Mouse (Mus musculus) urinary bladder, postnatal 14 days (tissue): ENCODE results near the gene Eif4e.
A peak's percentile ranks its signal among the peaks of the same experiment; 100 is the strongest.
"Not testable (repeated sequence)": the region's sequence is repeated elsewhere in the genome, so short reads cannot be mapped to it uniquely, and the experiment has no call there.

Experiments used
- DNase-seq: peaks from one replicate; pipeline ENCODE4 v3.0.0; 2021; ENCODE audit warnings: low spot score

Gene Eif4e

DNA sequence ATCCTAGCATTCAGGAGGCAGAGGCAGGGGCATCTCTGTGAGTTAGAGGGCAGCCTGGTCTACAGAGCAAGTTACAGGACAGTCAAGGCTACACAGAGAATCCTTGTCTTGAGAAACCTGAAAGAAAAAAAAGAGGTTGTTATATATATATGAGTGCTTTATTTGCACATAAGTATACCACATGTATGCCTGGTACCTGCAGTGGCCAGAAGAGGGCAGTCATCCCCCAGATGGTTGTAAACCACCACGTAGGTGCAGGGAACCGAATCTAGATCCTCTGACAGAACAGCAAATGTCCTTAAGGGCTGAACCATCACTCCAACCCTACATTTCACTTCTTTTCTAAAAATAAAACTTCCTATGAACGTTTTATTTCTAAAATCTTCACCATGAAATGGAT is 8.1 kb upstream of the Eif4e start:
- DNase-seq = no peak

DNA sequence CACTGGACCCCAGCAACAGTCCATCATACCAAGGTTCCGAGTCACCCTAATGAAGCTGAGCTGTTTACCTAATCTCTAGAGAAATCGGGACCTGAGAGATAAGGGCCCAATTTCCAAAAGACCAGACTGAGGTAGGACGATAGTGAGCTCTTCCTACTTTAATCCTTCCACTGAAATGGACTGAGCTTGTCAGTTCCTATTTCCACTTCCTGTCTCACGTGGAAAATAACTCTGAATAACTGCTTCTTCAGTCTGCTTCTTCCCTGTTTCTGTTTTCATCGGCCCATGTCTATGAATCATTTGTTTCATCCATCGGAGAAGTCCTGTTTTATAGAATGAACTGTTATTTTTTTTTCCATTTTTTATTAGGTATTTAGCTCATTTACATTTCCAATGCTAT is 6.8 kb upstream of the Eif4e start:
- no peak for DNase-seq

- no peak for DNase-seq
Measured at GRCm38 (mm10) chr3:138523956-138524355, 2.0 kb upstream of the Eif4e start.

GRCm38 (mm10) chr3:138525494-138525893 is 485 bp upstream of the Eif4e start:
- DNase-seq = no peak

DNA sequence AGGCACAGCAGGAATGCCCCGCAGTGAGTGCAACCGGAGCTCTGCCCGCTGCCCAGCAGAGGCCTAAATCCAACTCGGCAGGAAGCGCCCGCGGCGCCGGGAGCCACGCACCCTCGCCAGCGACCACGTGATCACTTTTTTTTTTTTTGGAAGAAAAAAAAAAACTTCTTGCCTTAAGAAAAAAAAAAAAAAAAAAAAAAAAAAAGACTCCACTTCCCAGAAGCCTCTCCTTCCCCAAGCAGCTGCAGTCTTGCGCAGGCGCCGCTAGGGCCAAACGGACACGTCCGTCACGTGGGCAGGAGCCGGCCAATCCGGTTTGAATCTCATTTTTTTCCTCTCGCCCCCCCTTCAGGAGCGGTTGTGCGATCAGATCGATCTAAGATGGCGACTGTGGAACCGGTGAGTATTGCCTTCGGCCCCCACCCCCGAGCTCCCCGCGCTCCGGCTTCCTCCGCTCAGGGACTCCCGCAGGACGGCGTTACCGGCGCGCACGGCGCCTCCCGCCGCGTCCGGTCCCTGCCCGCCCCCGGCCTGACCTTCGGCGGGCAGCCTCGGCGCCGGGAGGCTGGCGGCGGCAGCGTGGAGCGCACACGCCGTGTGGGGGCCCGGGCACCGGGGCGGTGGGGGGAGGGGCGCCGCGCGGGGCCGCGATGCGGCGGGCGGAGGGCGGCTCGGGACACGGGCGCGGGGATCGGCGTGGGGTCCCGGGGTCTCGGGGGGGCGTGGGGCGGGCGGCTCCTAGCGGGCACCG is 1.1 kb downstream of the Eif4e start:
- peak; percentile 98 for DNase-seq

GRCm38 (mm10) chr3:138527667-138528231 is 1.8 kb downstream of the Eif4e start:
- peak; percentile 69 for DNase-seq

DNA sequence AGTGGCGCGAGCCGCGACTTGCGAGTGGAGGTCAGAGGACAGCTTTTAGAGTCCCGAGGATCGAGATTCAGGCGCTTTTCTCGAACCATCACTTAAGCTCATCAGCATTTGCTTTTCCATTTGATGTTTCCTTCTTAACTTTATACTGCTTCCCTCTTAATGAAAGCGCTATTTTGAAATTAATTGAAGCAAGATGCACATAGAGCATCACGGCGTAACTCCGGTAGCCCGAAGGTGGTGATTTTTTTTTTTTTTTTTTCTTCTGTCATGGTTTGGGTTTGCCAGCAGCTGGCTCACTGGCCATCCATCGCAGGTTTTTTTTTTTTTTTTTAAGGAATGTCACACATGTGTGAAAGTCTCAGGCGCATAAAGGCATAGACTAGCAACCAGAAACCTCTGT is 2.3 kb downstream of the Eif4e start:
- no peak for DNase-seq

GRCm38 (mm10) chr3:138530578-138531478 is 4.8 kb downstream of the Eif4e start:
- DNase-seq = no peak

GRCm38 (mm10) chr3:138531479-138532181 is 5.7 kb downstream of the Eif4e start:
- DNase-seq = no peak

GRCm38 (mm10) chr3:138532764-138533163 is 6.8 kb downstream of the Eif4e start:
- DNase-seq = no peak

DNA sequence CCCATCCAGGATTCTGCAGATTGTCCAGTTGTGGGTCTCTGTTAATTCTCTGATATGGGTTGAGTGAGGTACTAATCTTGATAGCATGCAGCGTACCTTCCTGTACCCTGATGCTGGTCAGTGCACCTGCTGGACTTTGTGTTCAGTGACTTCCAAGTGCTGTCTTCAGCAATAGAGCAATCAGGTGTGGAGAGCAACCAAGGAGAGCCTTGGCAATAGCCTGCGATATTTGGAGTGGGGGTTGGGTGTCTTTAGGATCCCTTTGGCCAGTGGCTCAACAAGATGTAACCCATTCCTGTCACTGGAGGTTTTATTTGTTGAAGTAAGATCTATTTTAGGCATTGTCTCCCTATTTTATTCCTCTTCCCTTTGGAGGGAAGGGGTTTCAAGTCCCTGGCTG is 10.1 kb downstream of the Eif4e start:
- no peak for DNase-seq

DNA sequence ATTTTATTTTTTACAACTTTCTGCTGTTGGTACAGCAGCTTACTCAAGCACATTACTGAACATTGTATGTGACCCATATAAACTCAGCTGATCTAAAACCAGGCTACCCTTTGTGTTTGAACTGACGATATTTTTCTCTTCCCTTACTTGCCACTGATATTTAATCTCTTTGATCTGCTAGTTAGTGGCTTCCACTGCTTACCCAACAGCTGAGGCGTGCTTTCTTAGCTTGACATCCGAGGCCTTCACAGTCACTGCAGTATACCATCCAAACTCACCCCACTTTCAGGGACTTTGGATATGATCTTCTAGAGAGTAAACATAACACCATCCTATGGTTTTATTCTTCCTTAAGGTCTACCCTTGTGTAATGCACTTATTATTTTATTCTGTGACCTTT is 16.6 kb downstream of the Eif4e start:
- DNase-seq = no peak

DNA sequence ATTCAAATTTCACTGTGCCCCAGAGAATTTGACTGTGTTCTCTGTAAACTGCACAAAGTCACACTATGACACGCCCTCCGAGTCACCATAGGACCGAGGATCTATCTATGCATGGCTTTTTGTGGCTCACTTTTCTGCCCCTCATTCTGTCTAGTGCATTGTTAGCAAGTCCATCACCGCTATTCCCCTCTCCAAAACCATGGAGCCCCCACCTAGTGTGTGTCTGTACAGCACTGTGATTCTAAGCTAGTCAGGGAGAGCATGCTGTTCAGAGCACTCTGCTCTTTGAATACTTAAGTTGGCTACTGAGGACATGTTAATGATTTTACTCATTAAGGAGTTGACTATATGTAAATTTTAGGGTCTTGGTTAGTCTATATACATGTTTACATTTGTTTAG is 18.1 kb downstream of the Eif4e start:
- no peak for DNase-seq

DNA sequence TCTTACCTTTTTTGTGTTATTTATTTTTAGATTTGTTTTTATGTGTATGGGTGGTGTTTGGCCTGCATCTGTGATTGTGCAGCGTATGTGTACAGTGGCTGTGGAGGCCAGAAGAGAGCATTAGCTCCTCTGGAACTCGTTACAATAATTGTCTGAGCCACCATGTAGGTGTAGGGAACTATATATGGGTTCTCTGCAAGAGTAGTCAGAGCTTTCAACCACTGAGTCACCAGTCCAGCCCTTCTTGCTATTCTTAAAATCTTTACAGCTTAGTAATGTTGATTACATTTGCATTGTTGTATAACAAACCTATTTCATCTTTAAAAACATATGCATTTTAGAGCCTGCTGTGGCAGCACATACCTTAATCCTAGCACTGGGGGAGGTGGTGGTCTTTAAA is 20.7 kb downstream of the Eif4e start:
- DNase-seq = no peak

DNA sequence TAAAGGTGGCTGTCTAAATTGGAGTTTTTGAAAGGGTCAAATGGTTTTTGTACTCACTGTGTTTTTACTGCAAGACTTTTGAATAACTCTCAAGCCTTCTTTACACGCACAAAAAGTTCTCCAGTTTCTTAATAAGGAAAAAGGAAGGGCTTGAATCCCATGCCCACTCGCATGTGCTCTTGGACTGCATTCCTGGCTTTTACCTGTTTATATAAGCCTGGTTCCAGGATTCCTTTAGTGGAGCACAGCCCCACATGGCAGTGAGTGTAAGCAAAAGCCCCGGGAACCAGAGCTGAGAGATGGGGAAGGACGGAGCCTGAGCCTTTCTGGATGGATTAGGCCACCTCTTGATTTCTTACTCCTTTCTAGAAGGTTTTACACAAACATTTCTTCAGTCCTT is 23.1 kb downstream of the Eif4e start:
- DNase-seq = no peak

GRCm38 (mm10) chr3:138550336-138551123 is 24.6 kb downstream of the Eif4e start:
- no peak for DNase-seq

DNA sequence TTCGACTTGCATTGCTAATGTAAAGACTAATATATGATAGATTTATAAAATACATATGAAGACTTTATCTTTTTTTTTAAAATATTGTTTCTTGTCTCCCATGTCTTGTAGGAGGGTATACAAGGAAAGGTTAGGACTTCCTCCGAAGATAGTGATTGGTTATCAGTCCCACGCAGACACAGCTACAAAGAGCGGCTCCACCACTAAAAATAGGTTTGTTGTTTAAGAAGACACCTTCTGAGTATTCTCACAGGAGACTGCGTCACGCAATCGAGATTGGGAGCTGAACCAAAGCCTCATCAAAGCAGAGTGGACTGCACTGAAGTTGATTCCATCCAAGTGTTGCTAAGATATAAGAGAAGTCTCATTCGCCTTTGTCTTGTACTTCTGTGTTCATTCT is 29.3 kb downstream of the Eif4e start:
- DNase-seq = not testable (repeated sequence)

DNA sequence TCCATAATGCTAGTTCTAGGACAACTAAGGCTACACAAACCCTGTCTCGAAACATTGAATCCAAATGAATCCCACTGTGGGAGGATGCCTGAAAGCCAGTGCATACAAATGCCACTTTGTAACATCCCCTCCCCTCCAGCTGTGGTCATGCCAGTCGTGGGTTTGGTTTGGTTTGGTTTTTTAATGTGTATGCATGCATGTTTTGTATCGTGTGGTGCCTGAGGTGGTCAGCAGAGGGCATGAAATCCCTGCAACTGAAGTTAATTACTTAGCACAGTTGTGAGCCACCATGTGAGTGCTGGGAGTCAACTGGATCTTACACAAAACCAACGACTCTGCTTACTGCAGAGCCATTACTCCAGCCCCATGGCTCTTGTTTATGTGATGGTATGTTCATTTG is 32.5 kb downstream of the Eif4e start:
- DNase-seq = no peak

- DNase-seq = no peak
Measured at GRCm38 (mm10) chr3:138560242-138560641, 34.3 kb downstream of the Eif4e start.

DNA sequence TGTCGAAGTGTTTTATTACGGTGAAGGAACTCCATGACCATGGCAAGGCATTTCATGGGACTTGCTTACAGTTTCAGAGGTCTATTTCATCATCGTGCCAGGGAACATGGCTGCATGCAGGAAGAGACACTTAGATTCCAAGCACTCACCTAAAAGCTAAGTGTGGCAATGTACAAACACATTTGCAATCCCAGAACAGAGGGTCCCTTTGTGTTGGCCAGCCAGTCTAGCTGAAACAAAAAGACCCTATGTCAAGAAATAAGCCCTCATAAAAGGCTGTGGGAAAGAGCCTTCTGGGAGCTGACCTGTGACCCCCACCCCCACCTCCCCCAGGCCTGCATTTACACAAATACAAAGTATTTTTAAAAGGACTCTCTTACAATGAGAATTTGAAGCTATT is 34.9 kb downstream of the Eif4e start:
- no peak for DNase-seq

DNA sequence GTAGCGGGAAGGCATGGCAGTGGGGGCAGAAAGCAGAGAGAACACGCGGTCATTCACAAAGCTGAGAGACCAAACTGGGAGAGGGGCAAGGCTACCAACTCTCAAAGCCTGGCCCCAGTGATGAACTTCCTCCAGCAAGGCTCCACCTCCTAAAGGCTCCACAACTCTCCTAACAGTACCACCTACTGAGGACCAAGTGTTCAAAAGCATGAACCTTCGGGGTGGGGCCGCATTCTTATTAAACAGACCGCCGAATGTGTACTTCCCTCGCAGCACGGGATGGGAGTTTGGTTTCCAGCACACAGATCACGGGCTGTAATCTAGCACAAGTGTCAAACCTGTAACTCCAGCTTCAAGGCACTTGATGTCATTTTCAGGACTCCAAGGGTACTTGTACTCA is 52.9 kb downstream of the Eif4e start:
- DNase-seq = no peak

GRCm38 (mm10) chr3:138586213-138586612 is 60.2 kb downstream of the Eif4e start:
- no peak for DNase-seq
